Mouse (Mus musculus): ENCODE results near the gene Fhl5.

- TF ChIP-seq CTCF (IDR thresholded peaks at IDR 0.05) (no peak), EP300 (IDR thresholded peaks at IDR 0.05) (no peak)
Measured at GRCm38 (mm10) chr4:25232546-25232945, 10.1 kb downstream of the Fhl5 start.
